Mouse (Mus musculus) left cerebral cortex, postnatal 14 days (tissue): ENCODE data around the gene Nrp1. TPM values are rescaled to one million over a fixed set of nuclear protein-coding genes. Genes with fewer than 3 reads are reported as not detected.

Experiments
- DNase-seq, 2 experiments: peaks; one replicate each; pipeline ENCODE4 v3.0.0; 2021 to 2022; ENCODE audit warnings: low spot score in 2 of 2, mixed read lengths in 1 of 2
- intact Hi-C: fragments of 180-260 bp; cut with DNase I; formaldehyde crosslinking; loops from one replicate; pipeline ENCODE4 v1.15.1; 2025
- total RNA-seq, 2 experiments: library from RNA; stranded (reverse); gene quantifications; 2 replicates each; pipeline ENCODE4 v1.2.3; 2021

The Nrp1 gene
- total RNA-seq, 2 experiments from 2014 or later, result 28.1 to 39.9 TPM

DNA sequence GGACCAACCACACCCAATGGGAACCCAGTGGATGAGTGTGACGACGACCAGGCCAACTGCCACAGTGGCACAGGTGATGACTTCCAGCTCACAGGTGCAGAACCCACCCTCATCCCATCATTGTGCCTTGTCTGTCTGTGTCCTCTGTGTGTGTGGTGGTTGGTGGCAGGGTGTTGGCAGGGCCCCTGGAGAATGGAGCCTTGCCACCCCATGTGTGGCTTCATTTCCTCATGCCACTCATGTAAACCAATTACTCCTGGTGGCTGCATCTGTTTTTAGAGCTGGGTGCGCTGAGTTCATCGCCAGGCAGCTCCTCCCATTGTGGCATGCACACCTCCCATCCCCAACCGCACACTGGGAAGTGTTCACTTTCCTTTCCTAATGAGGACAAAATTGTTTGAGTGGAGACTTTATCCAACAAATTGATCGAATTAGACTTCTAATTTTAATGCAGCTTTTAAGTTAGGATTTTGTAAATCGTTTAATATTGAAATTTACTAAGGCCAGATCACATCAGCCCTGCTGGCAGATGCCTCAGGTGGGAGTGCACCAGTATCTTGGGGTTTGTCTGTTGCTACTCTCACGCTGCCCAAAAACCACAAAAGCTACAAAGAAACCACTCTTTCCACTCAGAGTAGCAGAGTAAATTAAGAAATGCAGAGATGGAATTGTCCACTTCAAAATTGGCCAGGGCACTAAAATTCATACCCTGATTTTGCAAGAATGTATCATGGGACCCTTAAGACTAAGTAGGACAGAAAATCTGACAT lies 122.7 kb downstream of the Nrp1 start:
- intact Hi-C loops, result no loop called here
- no peak for DNase-seq

DNA sequence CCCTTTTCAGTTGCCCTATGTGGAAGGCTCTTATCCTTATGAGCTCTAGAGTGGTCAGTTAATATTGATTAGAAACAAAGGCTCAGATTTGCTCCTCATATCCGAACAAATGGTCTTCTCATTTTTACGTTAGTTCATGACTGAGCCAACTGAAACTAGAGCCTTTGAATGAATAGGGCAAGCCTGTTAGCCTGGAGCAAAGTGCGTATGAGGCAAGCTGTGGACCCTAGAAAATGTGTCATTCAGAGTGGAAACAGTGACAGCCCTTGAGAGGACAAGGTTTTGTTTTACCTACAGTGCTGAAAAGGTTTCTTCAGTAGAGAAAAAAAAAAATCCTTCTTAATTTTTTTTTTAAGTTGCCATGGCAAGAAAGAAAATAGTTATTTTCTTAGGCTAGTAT lies 124.9 kb downstream of the Nrp1 start:
- DNase-seq, result no peak

DNA sequence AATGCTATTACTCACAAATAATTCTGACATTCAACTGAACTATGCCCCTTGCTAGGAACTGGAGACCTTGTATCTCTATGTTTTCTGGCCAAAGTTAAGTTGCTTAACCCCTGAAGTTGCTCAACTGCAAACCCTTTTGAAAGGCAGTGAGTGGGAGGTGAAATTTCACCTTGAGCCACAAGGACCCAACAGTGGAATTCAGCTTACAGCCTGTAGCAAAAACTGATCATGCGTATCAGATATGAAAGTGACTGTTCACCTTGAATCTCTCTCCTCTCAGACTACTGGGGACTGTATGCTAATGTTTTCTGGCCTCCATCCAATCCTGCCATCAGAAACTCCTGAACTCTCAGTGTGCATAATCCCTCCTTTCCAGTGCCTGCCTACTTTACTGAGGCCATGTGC lies 126.3 kb downstream of the Nrp1 start:
- DNase-seq, result no peak
- intact Hi-C loops, result no loop called here

More for the DNA sequence above, 124.9 kb downstream of the Nrp1 start:
- intact Hi-C loops, result no loop called here

DNA sequence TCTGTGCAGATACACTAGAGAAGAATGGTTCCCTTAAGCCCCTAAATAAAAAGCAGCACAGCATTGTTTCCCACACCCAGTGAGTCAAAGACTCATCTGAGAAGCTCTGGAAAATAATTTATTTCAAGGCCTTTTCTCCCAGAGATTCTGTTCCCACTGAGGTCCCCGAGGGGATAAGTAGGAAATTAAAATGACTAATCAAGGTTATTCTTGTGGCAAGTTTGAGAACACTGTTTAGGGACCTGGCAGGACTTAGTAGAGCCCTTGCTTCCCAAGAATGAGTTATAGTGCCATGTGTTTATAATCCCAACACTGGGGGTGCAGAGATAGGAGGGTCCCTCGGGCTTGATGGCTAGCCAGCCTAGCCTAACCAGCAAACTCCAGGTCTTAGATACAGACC lies 127.6 kb downstream of the Nrp1 start:
- intact Hi-C loops, result no loop called here
- no peak for DNase-seq

DNA sequence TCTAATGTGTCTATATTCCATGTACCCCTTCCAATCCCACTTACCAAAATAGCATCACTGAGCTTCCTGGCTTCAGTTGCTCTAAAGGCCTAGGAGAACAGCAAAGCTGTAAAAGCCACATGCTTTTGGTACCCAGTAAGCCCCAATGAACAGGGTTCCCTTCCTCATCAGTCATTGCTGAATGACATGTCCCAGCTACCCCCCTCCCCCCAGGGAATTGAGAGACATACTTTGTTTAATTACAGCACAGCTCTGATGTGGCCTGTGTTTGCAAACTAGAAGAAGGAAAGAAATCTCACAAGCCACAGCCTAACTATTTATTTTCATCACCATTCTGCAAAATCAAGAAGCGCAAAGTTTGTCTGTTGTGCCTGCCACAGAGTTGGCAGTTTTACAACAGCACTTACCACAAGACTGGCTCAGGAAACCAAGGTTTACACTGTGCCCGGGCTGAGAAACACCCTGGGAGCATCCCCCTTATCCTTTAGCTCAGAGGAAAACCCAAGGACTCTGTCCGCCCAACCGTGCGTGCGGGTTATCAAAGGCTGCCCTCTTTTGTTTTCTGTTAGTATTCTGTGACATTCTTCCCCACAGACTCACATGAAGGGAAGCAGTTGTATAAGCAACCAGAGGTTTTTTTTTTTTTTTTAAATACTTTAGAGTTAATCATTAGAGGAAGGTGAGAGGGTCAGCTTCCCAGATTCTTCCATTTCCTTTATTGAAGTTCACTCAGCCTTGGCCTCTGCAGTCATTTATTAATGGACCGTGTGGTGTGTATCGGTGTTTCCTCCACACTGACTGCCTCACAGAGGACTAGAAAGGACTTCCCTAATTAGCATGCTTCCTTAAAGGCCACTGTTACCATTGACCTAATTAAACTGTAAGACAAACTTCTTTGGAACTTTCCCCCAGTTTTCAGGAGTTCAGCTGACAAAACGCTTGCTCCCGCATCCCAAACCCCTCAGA lies 129.8 kb downstream of the Nrp1 start:
- no peak for DNase-seq
- intact Hi-C loops, result no loop called here

DNA sequence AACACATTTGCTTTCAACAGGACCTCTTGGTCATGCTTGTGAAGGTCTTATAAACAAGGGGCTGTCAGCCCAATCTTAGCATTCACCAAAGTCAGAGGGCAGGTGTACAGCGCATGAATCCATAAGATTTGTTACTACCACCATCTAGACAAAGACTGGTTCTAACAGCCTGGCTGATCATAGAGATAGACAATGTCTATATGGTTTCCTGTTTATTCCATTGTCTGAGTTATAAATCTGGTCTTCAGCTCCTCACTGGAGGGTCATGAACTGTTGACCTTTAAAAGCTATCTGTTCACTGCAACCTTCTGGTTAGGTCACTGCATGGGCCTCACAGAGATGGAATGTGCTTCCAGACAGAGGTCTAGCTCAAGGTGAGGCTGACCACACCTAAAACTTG lies 130.9 kb downstream of the Nrp1 start:
- intact Hi-C loops, result no loop called here
- no peak for DNase-seq

DNA sequence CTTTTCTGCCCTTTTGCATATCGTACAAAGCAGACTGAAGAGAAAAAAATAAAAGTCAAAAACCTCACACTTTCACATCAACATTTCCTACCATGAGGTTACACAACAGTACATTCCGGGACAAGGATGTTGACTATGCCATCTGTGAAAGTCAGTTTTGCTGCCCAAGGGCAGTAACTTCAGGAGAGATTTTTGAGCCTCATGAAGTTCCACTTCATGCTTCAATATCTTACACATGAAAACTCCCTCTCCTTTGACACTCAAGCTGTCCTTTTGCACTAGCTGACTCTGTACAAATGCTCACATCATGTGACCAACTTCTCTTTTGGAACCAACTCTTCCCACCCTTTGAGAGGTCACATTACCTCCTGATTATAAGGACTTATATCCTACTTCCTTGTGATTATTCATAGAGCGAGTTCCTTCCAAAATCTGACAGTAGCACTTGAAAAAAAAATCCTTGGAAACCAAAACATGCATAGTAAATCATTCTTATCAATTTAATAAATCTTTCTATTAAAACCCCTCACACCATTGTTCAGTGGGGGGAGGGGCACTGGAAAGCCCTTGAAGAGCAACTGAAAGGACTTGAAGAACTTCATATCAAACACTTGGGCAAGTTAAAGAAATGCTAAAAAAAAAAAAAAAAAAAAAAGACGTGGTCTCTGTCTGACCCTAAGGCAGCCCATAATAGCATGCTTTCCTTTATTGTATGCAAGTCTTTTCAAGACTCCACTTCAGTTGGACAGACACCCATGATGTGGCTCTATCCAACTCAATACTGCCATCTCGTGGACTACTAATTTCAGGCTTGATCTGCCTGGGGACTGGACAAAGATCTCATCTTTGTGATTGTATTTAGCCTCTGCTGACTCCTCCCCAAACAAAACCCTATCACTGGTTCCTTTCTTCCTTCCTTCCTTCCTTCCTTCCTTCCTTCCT lies 133.0 kb downstream of the Nrp1 start:
- peak; percentile 74 to 79 for DNase-seq
- intact Hi-C loops, result loop anchor here (2.0 to 5.0 kb wide), 2 partner anchors 129 to 1301 kb away; no protein-coding TSS in a partner anchor

DNA sequence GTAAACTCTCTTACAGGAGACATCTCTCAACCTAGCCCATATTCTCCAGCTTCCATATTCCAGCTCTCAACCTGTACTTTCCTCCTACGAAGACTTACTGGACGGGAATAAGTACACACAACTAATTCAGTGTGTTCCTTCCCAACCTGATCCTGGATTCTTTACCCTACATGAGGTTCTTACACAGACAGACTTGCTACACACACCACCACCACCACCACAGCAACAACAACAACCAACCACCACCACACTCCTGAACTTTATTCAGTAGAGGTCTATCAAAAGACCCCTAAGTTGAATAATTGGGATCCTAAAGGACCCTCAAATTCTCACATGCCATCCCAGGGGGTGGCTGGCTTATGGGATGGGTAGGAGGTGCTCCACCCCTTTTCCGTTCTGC lies 135.4 kb downstream of the Nrp1 start:
- no peak for DNase-seq
- intact Hi-C loops, result loop anchor here (5.0 kb wide), 1 partner anchor 132 kb away; no protein-coding TSS in a partner anchor

DNA sequence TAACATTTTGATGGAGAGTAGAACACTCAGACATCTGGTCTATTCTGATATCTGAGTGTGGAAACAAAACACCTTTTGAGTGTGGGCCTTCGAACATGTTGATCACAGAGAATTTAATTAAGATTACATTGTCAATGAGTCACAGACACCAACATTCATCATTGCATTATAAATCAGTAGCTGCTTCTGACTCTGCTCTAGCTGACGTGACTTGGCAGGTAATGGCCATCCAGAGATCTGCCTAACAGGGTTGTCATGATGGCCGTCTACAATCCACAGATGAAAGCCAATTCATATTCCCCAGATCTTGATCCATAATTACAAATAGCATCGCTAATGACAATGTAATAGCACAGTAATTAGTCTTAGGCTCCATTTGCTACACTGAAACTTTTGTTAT lies 140.4 kb downstream of the Nrp1 start:
- no peak for DNase-seq
- intact Hi-C loops, result no loop called here

DNA sequence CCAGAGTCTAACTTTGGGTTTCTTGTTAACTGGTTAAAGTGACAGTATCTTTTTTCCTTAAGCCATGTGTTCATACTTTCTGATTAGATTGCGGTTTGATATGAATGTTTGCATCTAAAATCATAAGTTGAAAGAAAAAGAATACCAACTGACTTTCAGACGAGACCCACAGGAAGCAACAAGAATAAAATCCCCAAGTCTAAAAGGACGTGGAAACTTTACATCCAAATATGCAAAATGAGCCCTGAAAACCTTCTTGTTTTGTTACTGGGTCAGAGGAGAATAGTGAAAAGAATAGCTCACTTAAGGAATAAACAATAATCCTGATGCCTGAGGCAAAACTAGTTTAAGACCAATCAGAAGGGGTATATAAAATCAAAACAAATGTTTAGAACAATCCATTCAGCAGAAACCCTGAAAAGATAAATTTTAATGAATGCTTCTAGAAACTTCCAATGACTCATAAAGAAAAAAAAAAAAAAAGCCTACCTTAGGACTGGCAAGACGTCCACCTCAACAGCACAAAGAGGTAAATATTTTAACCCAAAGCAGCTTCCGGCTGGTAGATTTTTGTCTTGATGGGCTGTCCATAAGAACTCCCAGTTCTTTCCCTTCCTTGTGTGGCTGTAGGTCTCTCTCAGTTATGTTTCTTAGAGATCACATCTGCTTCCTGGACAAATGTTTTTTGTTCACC lies 145.9 kb downstream of the Nrp1 start:
- no peak for DNase-seq

DNA sequence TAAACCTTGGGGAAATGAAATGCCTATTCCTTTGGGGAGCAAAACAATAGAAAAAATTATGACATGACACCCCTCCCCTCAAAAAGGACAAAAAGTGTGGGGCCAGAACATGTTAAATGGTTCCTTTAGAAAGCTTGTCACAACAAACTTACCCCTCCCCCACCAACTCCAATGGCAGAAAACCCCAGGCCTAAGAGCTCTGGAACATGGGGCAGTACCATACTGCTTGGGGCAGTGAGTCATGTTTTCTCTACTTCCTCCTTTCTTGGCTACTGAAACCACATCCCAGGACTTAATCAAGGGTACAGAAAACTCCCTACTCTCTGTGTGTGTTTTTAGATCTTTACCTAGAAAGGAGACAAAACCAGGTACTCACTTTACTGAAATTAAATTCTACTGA lies 147.5 kb downstream of the Nrp1 start:
- no peak for DNase-seq
- intact Hi-C loops, result no loop called here

More for the DNA sequence above, 145.9 kb downstream of the Nrp1 start:
- intact Hi-C loops, result no loop called here

DNA sequence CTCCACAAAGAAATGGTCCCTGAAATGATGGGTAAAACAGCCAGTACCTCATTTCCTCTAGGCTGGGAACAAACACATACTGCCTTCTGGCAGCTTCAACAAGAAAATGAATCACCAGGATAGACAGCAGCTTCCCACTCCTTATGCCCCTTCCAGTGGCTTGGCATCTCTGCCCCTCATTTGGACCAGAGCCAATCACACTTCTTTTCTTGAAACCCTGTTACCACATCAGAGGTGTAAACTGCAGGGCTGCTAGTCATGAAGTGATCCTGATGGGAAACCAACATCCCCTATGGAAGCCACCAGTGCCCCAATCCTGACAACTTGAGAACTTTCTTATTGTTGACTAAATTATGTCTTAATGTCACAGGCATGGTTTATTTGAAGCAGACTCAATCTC lies 150.3 kb downstream of the Nrp1 start:
- DNase-seq, result peak; percentile 17 to 22
- intact Hi-C loops, result no loop called here

DNA sequence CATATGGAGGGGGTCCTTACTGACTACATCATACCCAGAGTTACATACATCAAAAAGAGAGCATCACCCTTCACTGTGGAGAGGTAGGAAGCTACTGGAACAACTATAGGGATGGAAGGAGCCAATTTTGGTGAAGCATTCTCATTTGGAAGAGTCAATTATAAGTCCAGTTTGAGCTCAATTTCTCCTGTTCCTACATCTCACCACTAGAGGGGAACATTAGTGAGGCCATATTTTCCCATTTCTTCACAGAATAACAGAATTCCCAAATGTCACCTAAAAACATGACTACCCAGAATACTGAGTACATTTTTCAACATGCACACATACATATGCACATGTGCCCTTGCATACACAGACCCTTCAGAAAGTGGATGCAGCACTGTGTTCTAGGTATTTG lies 152.6 kb downstream of the Nrp1 start:
- intact Hi-C loops, result loop anchor here (10.0 kb wide), 1 partner anchor 214 kb away; no protein-coding TSS in a partner anchor
- no peak for DNase-seq

DNA sequence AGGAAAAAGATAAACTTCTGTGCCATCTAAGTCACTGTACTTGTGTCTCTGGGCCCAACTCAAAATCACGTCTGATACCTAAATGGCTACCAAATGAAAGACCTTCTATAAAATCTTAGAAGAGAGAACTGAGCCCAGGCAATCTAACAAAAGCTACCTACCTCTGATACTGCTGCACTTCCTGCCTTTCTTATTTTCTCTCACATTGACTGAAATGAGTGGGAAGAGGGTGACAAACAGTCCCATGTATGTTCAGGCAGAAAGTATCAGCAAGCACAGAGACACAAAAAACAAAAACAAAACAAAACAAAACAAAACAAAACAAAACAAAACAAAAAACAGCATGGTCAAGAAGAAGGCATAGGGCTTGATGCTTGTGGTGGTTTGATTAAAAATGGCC lies 153.3 kb downstream of the Nrp1 start:
- intact Hi-C loops, result loop anchor here (10.0 kb wide), 1 partner anchor 213 kb away; no protein-coding TSS in a partner anchor
- DNase-seq, result no peak

DNA sequence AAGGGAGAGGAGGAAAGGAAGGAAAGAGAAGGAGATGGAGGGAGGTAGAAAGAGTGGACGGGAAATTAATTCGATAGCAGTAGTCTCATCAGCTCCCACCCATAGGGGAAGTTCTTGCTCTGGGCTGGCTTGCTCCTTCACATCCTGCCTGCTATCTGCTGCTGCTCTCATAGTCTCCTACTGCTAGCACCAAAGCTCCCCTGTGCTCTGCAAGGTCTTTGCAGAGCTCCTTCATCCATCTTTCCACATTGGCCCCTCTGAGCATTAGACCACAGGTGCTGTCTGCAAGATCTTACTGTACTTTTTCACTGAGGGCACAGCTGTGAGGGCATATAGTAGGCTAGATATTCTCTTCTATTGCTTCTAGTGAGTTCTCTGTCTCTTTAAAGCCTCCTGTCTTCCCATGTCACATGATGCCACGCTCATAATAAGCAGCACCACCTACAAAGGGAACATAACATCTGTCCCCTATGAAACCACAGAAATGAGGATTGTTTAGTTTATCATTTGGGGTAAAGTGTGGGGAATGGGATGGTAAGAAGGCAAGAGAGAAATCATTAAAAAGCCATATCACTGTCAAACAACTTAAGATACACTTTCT lies 158.5 kb downstream of the Nrp1 start:
- intact Hi-C loops, result loop anchor here (5.0 to 10.0 kb wide), 2 partner anchors 45 to 208 kb away; no protein-coding TSS in a partner anchor
- DNase-seq, result no peak

DNA sequence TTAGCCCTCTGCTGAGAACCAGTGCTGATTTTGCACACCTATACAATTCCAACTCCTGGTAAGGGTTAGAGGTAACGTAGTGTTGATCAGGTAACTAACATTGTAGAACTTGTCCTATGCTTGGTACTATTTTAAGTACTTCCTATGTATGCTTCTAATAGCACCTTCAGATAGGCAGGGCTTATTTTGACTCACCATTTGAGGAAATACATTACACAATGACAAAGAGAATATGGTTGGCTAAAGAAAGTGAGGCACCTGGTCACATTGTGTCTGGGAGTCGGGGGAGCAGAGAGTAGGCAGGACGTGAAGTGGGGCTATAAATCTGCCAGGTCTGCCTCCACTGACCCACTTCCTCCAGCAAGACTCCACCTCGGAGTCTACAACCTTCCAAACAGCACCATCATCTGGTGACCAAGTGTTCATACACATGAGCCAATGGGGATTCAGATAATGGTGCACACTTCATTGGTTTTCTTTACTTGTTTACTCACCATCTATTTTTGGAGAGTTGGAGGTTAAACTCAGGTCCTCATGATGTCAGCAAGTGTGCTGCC lies 159.2 kb downstream of the Nrp1 start:
- DNase-seq, result no peak
- intact Hi-C loops, result loop anchor here (5.0 to 10.0 kb wide), 2 partner anchors 45 to 207 kb away; no protein-coding TSS in a partner anchor

DNA sequence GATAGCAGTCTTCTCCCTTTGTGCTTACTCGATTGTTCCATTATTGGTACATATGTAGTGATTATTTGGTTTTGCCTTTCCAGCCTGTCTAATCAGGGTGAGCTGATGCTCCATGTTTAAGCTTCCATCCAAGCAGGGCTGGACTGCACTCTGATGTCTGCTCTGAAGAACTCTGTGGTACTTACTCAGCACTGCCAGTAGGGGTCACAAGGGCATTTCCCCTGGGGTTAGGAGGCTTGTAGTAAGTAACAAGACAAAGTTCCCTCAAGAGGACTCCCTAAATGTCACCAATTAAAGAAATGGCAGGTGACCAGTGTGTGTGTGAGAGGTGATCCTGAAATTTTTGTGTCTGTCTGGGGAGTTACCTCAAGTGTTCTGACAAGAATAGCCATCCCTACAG lies 161.0 kb downstream of the Nrp1 start:
- DNase-seq, result no peak
- intact Hi-C loops, result loop anchor here (5.0 to 10.0 kb wide), 2 partner anchors 43 to 205 kb away; no protein-coding TSS in a partner anchor

DNA sequence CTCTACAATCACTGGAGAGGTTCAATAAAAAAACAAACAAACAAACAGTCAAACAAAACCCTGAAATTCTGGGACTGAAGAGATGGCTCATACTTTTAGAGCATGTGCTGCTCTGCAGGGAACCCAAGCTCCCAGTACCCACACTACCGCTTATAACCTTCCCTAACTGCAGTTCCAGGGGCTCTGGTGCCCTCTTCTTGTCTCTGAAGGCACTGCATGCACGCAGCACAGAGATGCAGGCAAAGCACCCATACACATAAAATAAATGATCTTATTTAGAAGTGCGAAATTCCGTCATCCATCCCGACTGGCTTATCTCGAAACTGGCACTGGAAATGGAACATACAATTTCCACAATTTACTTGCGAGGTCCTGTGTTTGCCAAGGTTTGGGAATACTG lies 165.4 kb downstream of the Nrp1 start:
- intact Hi-C loops, result no loop called here
- no peak for DNase-seq
